Comparison of ENCODE assay signal across 8 mouse cellular contexts in genomic region chr10:79613578-79614304, GRCm38 (mm10). TPM values are rescaled to one million over a fixed set of nuclear protein-coding genes. Genes with fewer than 3 reads are reported as not detected.
DNase-seq lines count a peak whose midpoint lies in the region; ATAC-seq and TF ChIP-seq lines count a peak whose summit lies in the region.

TSS of gene C2cd4c (minus strand) at chr10:79614025.

- H3K27me3 ChIP-seq in forebrain, embryonic 12.5 days = peaks cover 65% of the 10 kb centered on the region
- peaks cover 54% of the 10 kb centered on the region for H3K27me3 ChIP-seq in hindbrain, embryonic 10.5 days (ENCODE audit: insufficient read depth, poor library complexity, severe bottlenecking)
- H3K27me3 ChIP-seq in lung, embryonic 14.5 days (ENCODE audit: insufficient read depth, low read length) = peaks cover 25% of the 10 kb centered on the region

- peak within 1 kb of the TSS; percentile 55 for H3K4me3 ChIP-seq in forebrain, embryonic 12.5 days (replicated peaks)
- H3K4me3 ChIP-seq in hindbrain, embryonic 10.5 days = peak within 1 kb of the TSS; percentile 64
- H3K4me3 ChIP-seq in lung, embryonic 14.5 days (ENCODE audit: low read depth, low read length) = peak within 1 kb of the TSS; percentile 52
- H3K4me3 ChIP-seq in olfactory bulb, adult 2 months (ENCODE audit: insufficient read depth, low read depth, low read length) = peak within 1 kb of the TSS; percentile 60

- under 1% methylated on average over 58 of the region's 60 CpGs for WGBS in forebrain, embryonic 12.5 days
- 2% methylated on average over 60 of the region's 60 CpGs for WGBS in hindbrain, embryonic 10.5 days
- WGBS in lung, embryonic 14.5 days = under 1% methylated on average over 60 of the region's 60 CpGs
- 1% methylated on average over 60 of the region's 60 CpGs for WGBS in olfactory bulb, adult 2 months

- TF ChIP-seq CTCF in lung, embryonic 14.5 days (IDR thresholded peaks at IDR 0.05; ENCODE audit: low read depth) = no peak
- TF ChIP-seq CTCF in olfactory bulb, adult 2 months (IDR thresholded peaks at IDR 0.05; ENCODE audit: insufficient read depth, low read depth, low read length) = no peak

- peak within 1 kb of the TSS; percentile 58 for H3K9ac ChIP-seq in forebrain, embryonic 12.5 days
- H3K9ac ChIP-seq in lung, embryonic 14.5 days = peak within 1 kb of the TSS; percentile 51

- H3K9me3 ChIP-seq in forebrain, embryonic 12.5 days = no peaks in the 10 kb centered on the region
- no peaks in the 10 kb centered on the region for H3K9me3 ChIP-seq in hindbrain, embryonic 10.5 days
- no peaks in the 10 kb centered on the region for H3K9me3 ChIP-seq in lung, embryonic 14.5 days (ENCODE audit: low read depth, low read length)

- peaks cover 33% of the 10 kb centered on the region for H3K4me1 ChIP-seq in forebrain, embryonic 12.5 days
- peaks cover 46% of the 10 kb centered on the region for H3K4me1 ChIP-seq in hindbrain, embryonic 10.5 days (replicated peaks)
- no peaks in the 10 kb centered on the region; the same call in 1 of the 2 replicates for H3K4me1 ChIP-seq in lung, embryonic 14.5 days (ENCODE audit: insufficient read depth)
- peaks cover 27% of the 10 kb centered on the region for H3K4me1 ChIP-seq in olfactory bulb, adult 2 months (ENCODE audit: control insufficient read depth, insufficient read depth, low read length)

- no peak for TF ChIP-seq POLR2A in olfactory bulb, adult 2 months (IDR thresholded peaks at IDR 0.05; ENCODE audit: insufficient read depth, low read depth, low read length)

- DNase-seq in Muller cell, postnatal 12 days (ENCODE audit: inconsistent ontology term) = peak; percentile 76
- peak; percentile 35 for DNase-seq in c-Kit-positive CD71-positive TER-119-negative erythroid progenitor cells, embryonic 14.5 days (ENCODE audit: low read depth)
- DNase-seq in hindbrain, embryonic 10.5 days (ENCODE audit: low spot score) = peak; percentile 83
- DNase-seq in layer of hippocampus, adult 9-11 months = peak; percentile 81
- peak; percentile 84 for DNase-seq in lung, embryonic 14.5 days

- H3K4me2 ChIP-seq in forebrain, embryonic 12.5 days = peak within 1 kb of the TSS; percentile 99
- peak within 1 kb of the TSS; percentile 94 for H3K4me2 ChIP-seq in lung, embryonic 14.5 days

- H3K36me3 ChIP-seq in forebrain, embryonic 12.5 days (replicated peaks) = no peaks in the 10 kb centered on the region
- peaks cover under 1% of the 10 kb centered on the region; the same call in 1 of the 2 replicates for H3K36me3 ChIP-seq in hindbrain, embryonic 10.5 days
- no peaks in the 10 kb centered on the region for H3K36me3 ChIP-seq in lung, embryonic 14.5 days (ENCODE audit: insufficient read depth)

- H3K27ac ChIP-seq in forebrain, embryonic 12.5 days = no peak within 1 kb of the TSS
- peak within 1 kb of the TSS; percentile 74 for H3K27ac ChIP-seq in hindbrain, embryonic 10.5 days
- no peak within 1 kb of the TSS for H3K27ac ChIP-seq in lung, embryonic 14.5 days (ENCODE audit: low read depth)
- H3K27ac ChIP-seq in olfactory bulb, adult 2 months (ENCODE audit: insufficient read depth, low read depth, low read length) = no peak within 1 kb of the TSS

- peak; percentile 87 for ATAC-seq in forebrain, embryonic 12.5 days (ENCODE audit: low FRiP score)
- peak; percentile 83 for ATAC-seq in lung, embryonic 14.5 days (ENCODE audit: insufficient read depth)
- ATAC-seq in inflammation-experienced regulatory T-cells, adult 6 months = no peak

RNA-seq across cellular contexts. Expression of gene C2cd4c, which starts in this region (rescaled TPM):
- 0.05 TPM in 1 of 2 replicates, not detected in the other for polyA plus RNA-seq in forebrain, embryonic 12.5 days (2016; fragmentation: Nextera tagmentation; extraction: Ambion mirVana)
- 0.02 and 0.07 TPM in 2 replicates for polyA plus RNA-seq in hindbrain, embryonic 10.5 days (2016; fragmentation: Nextera tagmentation; extraction: Ambion mirVana)
- polyA plus RNA-seq in lung, embryonic 14.5 days (2014; fragmentation: Nextera tagmentation; extraction: Ambion mirVana) = not detected in 2 replicates
- not detected in 2 replicates for polyA plus RNA-seq in olfactory bulb, adult 2 months (2012; ENCODE audit: insufficient read depth, insufficient read length, low replicate concordance, missing spikeins)
- not detected for polyA plus RNA-seq in inflammation-experienced regulatory T-cells, adult 6 months (2017; shearing (Covaris generic))

Comparison
In these comparisons a context has a peak if more than half of its experiments do, and no peak if none do; other contexts are left out.
1. Peak in ATAC-seq, H3K4me3 ChIP-seq, H3K9ac ChIP-seq and H3K4me2 ChIP-seq in forebrain, embryonic 12.5 days; RNA of the gene not detected or under 1 TPM.
2. Peak in DNase-seq, H3K4me3 ChIP-seq and H3K27ac ChIP-seq in hindbrain, embryonic 10.5 days; RNA of the gene not detected or under 1 TPM.
3. Peak in DNase-seq, ATAC-seq, H3K4me3 ChIP-seq, H3K9ac ChIP-seq and H3K4me2 ChIP-seq in lung, embryonic 14.5 days; RNA of the gene not detected or under 1 TPM.